Mouse (Mus musculus): ENCODE data around the gene Ube2g1.

- TF ChIP-seq CTCF (IDR thresholded peaks at IDR 0.05; ENCODE audit: borderline replicate concordance, extremely low read depth, insufficient read depth, insufficient read length) (no peak), POLR2A (IDR thresholded peaks at IDR 0.05; ENCODE audit: borderline replicate concordance, extremely low read depth, insufficient read depth, insufficient read length, poor library complexity, severe bottlenecking) (no peak)
Measured at GRCm38 (mm10) chr11:72595010-72595737, 11.9 kb upstream of the Ube2g1 start.
